Mouse (Mus musculus) heart, adult 2 months (tissue): ENCODE data around the gene Farsa. TPM values are rescaled to one million over a fixed set of nuclear protein-coding genes. Genes with fewer than 3 reads are reported as not detected.
A peak's percentile ranks its signal among the peaks of the same experiment; 100 is the strongest.

ENCODE experiments used
- DNase-seq, 2 experiments: peaks; one replicate each; pipeline ENCODE4 v3.0.0; 2021
- H3K27ac ChIP-seq: fragments of 200-600 bp; 2 replicates; pipeline ENCODE4 v1.8.1; 2022
- H3K27me3 ChIP-seq: fragments of 200-500 bp; 2 replicates; pipeline ENCODE4 v1.6.1; 2012; ENCODE audit warnings: mild to moderate bottlenecking, low read length, inconsistent platforms, mixed read lengths; ENCODE audit not compliant: control insufficient read depth, insufficient read depth
- H3K36me3 ChIP-seq: fragments of 200-500 bp; 2 replicates; pipeline ENCODE4 v1.6.1; 2012; ENCODE audit warnings: low read length, inconsistent platforms; ENCODE audit not compliant: control insufficient read depth, insufficient read depth
- H3K4me1 ChIP-seq: fragments of 200-500 bp; 2 replicates; pipeline ENCODE4 v1.6.1; 2011; ENCODE audit warnings: low read length; ENCODE audit not compliant: control insufficient read depth, insufficient read depth
- H3K4me3 ChIP-seq: fragments of 200-600 bp; 2 replicates; pipeline ENCODE4 v1.8.1; 2022
- H3K79me2 ChIP-seq: fragments of 200-500 bp; replicated peaks from 2 replicates; pipeline ENCODE4 v1.6.1; 2012; ENCODE audit warnings: mild to moderate bottlenecking, inconsistent platforms, low read length, moderate library complexity, mixed read lengths; ENCODE audit not compliant: control insufficient read depth, insufficient read depth
- H3K9ac ChIP-seq: fragments of 200-500 bp; 2 replicates; pipeline ENCODE4 v1.6.1; 2012; ENCODE audit warnings: low read depth, mild to moderate bottlenecking, control low read depth, inconsistent platforms, low read length, mixed read lengths
- CTCF ChIP-seq: fragments of 200-600 bp; IDR thresholded peaks from 2 replicates; pipeline ENCODE4 v1.8.1; 2022; ENCODE audit warnings: antibody characterized with exemption, mild to moderate bottlenecking, moderate library complexity
- EP300 ChIP-seq: fragments of 200-500 bp; IDR thresholded peaks from 2 replicates; pipeline ENCODE4 v1.6.1; 2011; ENCODE audit warnings: low read depth, low read length, control low read depth; ENCODE audit not compliant: insufficient read depth
- POLR2A ChIP-seq: fragments of 200-500 bp; IDR thresholded peaks from 2 replicates; pipeline ENCODE4 v1.6.1; 2011; ENCODE audit warnings: mild to moderate bottlenecking, low read depth, low read length, control low read depth; ENCODE audit not compliant: insufficient read depth
- WGBS: fragments of 180-500 bp; shearing (Covaris S2); methylation state at CpG from one replicate; pipeline ENCODE4 v1.1.7; 2018; 5-methylcytosine and 5-hydroxymethylcytosine counted together
- intact Hi-C: fragments of 180-260 bp; cut with DNase I; formaldehyde crosslinking; loops from one replicate; pipeline ENCODE4 v1.15.1; 2025
- long read RNA-seq: library from polyadenylated mRNA; stranded (forward); transcript quantifications from one replicate; pipeline ENCODE4 v2.0.0, GENCODE M21; 2021
- polyA plus RNA-seq: library from polyadenylated mRNA; depleted of rRNA; stranded (reverse); fragments of >200 nt; gene quantifications from 2 replicates; pipeline ENCODE4 v1.2.3, GENCODE M21; 2012; rRNA removed
- total RNA-seq, 2 experiments: library from RNA; stranded (reverse); gene quantifications; 2 replicates each; pipeline ENCODE4 v1.2.3; 2021

Gene Farsa
- total RNA-seq = 10 to 100 TPM; 21.8 to 24.5 TPM
- 32.5 and 41.4 TPM in 2 replicates for polyA plus RNA-seq
- long read RNA-seq, transcript Farsa-201 (13 exons, 1,826 nt) = major isoform, 20 of 28 reads
- long read RNA-seq, partial matches to known transcripts = 2 of 28 reads
- long read RNA-seq, other reads (novel, unspliced or antisense) = 5 of 28 reads

DNA sequence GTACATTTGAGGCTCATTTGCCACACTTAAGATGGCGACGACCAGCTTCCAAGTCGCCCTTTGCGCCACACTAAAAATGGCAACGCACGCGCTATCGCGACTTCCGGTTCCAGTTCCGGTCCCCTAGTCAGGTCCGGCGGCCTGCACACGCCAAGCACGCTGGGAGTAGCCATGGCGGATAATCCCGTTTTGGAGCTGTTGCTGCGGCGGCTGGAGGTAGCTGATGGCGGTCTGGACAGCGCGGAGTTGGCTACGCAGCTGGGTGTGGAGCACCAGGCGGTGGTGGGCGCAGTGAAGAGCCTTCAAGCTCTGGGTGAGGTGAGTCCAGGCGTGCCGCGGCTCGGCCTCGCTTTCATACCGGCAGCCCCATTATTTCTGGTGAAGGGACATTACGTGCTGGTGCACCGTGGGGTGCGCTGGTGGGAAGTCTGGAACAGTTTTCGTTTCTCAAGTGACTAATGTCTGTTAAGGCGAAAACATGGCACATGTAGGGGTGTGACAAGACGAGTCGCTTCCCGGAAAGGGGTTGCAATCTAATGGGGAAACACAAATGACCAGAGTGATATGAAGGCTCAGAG lies at the start of gene Farsa:
Gene Farsa (plus strand): TSS at position 126 of the 578 bp plus-strand sequence.
- Histone ChIP-seq H3K79me2 (0 out of 2 replicates have a peak, but pooled peaks cover 1% of the 10 kb centered on the region), H3K36me3 (no peaks in the 10 kb centered on the region; the same call in 1 of the 2 replicates), H3K4me1 (no peaks in the 10 kb centered on the region), H3K27ac (peak within 1 kb of the TSS; percentile 92), H3K27me3 (no peaks in the 10 kb centered on the region), H3K9ac (peak within 1 kb of the TSS; percentile 98), H3K4me3 (peak within 1 kb of the TSS; percentile 73)
- WGBS = under 1% methylated on average over 39 of the region's 39 CpGs
- intact Hi-C loops = loop anchor here (1.0 to 5.0 kb wide), 3 partner anchors 9 to 110 kb away; partner anchors contain the start of genes Gm49661, Prdx2 and Rnaseh2a
- DNase-seq = peak; percentile 93 to 94
- TF ChIP-seq EP300 (peak; percentile 82; the same call in 1 of the 2 replicates), CTCF (no peak), POLR2A (peak; percentile 92)

DNA sequence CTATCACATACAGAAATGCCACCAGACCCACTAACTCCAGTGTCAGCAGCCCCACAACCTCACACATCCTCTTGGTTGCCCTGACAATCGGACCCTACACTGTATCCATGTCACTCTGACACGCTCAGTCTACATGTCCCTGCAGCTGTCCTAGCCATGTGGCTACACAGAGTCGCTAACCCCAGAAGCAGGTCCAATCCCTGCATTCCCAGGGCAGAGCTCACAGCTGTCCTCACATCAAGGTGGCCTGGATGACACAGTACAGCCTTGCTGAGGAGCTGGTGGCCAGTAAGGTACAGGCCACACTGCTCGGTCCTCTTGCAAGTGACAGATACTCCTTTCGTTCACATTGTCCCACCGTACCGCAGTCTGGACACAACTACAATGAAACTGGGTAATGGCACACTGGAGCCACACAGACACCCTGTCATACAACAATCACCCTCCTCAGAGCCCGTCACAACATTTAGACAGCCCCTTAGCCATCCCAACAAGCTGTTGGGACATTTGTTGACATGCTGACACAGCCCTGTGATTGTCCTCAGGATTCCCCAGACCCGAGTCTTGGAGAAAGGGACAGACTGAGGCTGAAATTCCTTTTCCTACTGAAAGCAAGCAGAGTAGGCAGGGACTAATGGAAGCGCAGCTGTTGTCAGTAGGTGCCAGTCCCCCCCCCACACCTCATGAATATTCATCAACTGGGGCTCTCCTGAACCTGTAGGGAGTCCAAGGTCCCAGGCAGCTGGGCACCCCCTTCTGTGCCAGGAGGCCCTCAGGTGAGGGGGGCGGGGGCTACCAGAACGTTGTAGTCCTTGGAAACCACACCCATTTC lies 47.5 kb upstream of the Farsa start:
- no peak for DNase-seq
- Histone ChIP-seq H3K9ac (no peak overlapping the region), H3K36me3 (no peaks in the 10 kb centered on the region), H3K27ac (no peak overlapping the region), H3K27me3 (no peaks in the 10 kb centered on the region), H3K4me1 (no peaks in the 10 kb centered on the region), H3K4me3 (no peak overlapping the region), H3K79me2 (no peaks in the 10 kb centered on the region)
- intact Hi-C loops = no loop called here
- TF ChIP-seq CTCF (no peak), EP300 (no peak), POLR2A (no peak)
- WGBS = 77% methylated on average over 12 of the region's 12 CpGs

DNA sequence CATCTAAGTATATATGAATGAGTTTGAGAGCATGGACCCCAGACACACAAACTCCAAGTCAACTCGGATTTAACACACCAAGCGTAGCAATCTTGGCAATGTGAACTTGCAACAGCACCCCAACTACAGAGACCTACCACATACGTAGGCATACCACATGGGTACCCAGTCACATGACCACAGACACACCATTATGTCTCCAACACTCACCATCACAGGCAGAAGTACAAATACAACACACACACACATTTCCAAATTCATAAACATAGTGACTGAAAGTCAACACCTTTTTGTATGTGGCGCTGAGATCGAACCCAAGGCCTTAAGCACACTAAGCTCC lies 46.9 kb upstream of the Farsa start:
- WGBS = 87% methylated on average over 5 of the region's 5 CpGs
- Histone ChIP-seq H3K4me1 (no peaks in the 10 kb centered on the region), H3K79me2 (no peaks in the 10 kb centered on the region), H3K36me3 (no peaks in the 10 kb centered on the region), H3K27ac (no peak overlapping the region), H3K4me3 (no peak overlapping the region), H3K27me3 (no peaks in the 10 kb centered on the region), H3K9ac (no peak overlapping the region)
- no peak for DNase-seq
- intact Hi-C loops = loop anchor here (2.0 to 5.0 kb wide), 3 partner anchors 51 to 233 kb away; no protein-coding TSS in a partner anchor
- TF ChIP-seq CTCF (no peak), EP300 (no peak), POLR2A (no peak)

DNA sequence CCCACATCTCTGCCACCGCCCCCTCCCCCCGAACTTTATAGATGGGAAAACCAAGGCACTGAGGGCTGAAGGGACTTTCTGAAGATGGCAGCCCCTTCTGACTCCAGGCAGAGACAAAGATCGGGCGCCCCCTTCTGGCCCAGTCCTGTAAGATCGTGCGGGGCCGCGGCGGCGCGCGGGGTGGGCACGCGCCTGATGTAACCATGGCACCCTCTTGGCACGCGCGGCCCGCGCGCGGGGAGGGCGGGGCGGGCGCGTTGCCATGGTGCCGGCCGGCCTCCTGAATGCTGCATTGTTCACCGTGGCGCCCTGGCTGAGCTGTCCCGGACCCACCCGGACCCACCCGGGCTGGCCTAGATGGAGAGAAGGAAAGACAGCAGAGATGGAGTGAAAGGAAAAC lies 45.9 kb upstream of the Farsa start:
- Histone ChIP-seq H3K36me3 (no peaks in the 10 kb centered on the region), H3K9ac (peak overlapping the region; percentile 36; the same call in 1 of the 2 replicates), H3K4me1 (peaks cover 3% of the 10 kb centered on the region), H3K4me3 (peak overlapping the region; percentile 38; the same call in 1 of the 2 replicates), H3K27me3 (no peaks in the 10 kb centered on the region), H3K79me2 (no peaks in the 10 kb centered on the region), H3K27ac (peak overlapping the region; percentile 17; the same call in 1 of the 2 replicates)
- 1% methylated on average over 32 of the region's 32 CpGs for WGBS
- no peak for TF ChIP-seq EP300
- TF ChIP-seq POLR2A = no peak
- TF ChIP-seq CTCF = peak; percentile 85
- intact Hi-C loops = loop anchor here (1.0 to 5.0 kb wide), 4 partner anchors 52 to 234 kb away; no protein-coding TSS in a partner anchor
- peak; percentile 90 to 96 for DNase-seq

DNA sequence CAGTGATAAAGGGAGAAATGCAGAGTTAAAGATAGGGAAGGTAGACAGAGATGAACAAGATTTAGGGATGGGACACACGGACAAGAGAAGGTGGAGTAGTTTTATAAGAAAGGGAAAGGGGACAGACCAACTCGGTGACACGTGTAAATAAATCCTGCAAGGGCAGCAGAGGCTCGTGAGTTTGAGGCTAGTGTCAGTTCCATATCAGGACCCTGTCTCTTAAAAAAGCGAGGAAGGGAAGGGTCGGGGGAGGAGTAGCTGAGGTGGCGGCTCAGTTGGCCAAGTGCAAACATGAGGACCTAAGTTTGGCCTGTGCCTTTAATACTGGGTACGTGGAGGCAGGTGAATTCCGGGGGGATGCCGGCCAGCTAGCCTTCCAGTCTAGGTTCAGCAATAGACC lies 45.5 kb upstream of the Farsa start:
- no peaks in the 10 kb centered on the region for H3K27me3 ChIP-seq
- no peaks in the 10 kb centered on the region for H3K79me2 ChIP-seq
- WGBS = 45% methylated on average over 10 of the region's 10 CpGs
- no peak overlapping the region for H3K9ac ChIP-seq
- no peak for TF ChIP-seq EP300
- no peak for TF ChIP-seq POLR2A
- TF ChIP-seq CTCF = no peak
- H3K36me3 ChIP-seq = no peaks in the 10 kb centered on the region
- peak overlapping the region; percentile 38; the same call in 1 of the 2 replicates for H3K4me3 ChIP-seq
- peak overlapping the region; percentile 17; the same call in 1 of the 2 replicates for H3K27ac ChIP-seq
- DNase-seq = no peak
- peaks cover 3% of the 10 kb centered on the region for H3K4me1 ChIP-seq
- intact Hi-C loops = loop anchor here (1.0 to 5.0 kb wide), 4 partner anchors 53 to 234 kb away; no protein-coding TSS in a partner anchor

DNA sequence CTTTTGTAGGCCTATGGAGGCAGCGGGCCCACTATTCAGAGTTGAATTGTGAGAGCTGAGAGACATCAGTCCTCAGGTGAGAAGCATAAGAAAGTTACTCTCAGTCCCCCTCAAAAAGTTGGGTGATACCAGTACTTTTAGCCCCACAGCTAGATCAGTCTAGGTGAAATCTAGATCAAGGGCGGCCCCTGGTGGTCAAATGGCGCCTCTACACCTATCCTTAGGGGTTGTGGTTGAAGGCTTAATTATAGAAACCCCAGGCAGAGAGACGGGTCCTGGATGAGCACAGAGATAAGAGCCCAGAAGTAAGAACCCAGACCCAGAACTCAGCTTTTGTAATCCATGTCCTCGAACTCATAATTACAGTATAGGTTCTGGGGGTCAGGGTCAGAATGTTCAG lies 43.7 kb upstream of the Farsa start:
- Histone ChIP-seq H3K79me2 (no peaks in the 10 kb centered on the region), H3K4me3 (no peak overlapping the region), H3K27ac (no peak overlapping the region), H3K27me3 (no peaks in the 10 kb centered on the region), H3K36me3 (no peaks in the 10 kb centered on the region), H3K4me1 (peaks cover 3% of the 10 kb centered on the region), H3K9ac (no peak overlapping the region)
- peak; percentile 77 to 87 for DNase-seq
- 0% methylated on average over 5 of the region's 5 CpGs for WGBS
- TF ChIP-seq EP300 = peak; percentile 77; the same call in 1 of the 2 replicates
- no peak for TF ChIP-seq POLR2A
- peak; percentile 89 for TF ChIP-seq CTCF
- intact Hi-C loops = loop anchor here (5.0 kb wide), 1 partner anchor 236 kb away; no protein-coding TSS in a partner anchor
